Mouse (Mus musculus): ENCODE results near the gene Fat1. TPM values are rescaled to one million over a fixed set of nuclear protein-coding genes. Genes with fewer than 3 reads are reported as not detected.

The Fat1 gene
- total and polyA plus RNA-seq, 3 experiments, result under 0.01 TPM; not detected in 2

DNA sequence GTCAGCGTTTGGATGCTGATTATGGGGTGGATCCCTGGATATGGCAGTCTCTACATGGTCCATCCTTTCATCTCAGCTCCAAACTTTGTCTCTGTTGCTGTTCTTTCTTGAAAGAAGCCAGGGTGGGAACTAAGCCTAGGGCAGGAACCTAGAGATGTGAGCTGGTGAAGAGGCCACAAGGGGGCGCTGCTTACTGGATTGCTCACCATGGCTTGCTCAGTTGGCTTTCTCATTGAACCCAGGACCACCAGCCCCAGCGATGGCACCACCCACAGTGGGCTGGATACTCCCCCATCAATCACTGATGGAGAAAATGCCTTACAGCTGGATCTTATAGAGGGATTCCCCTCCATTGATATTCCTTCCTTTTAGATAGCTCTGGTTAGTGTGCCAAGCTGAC, 121.6 kb downstream of the Fat1 start:
- peak; percentile 8 for DNase-seq (ENCODE audit: low read depth, low spot score)
- Histone ChIP-seq H3K4me3 (ENCODE audit: control insufficient read depth in 1 of 2, insufficient read depth in 1 of 2, low read depth in 2 of 2, low read length in 2 of 2) (no peak overlapping the region), H3K36me3 (ENCODE audit: control insufficient read depth in 1 of 2, insufficient read depth in 2 of 2, low read length in 2 of 2) (no peaks in the 10 kb centered on the region), H3K27ac (ENCODE audit: control insufficient read depth, low read depth, low read length) (no peak overlapping the region), H3K4me1 (ENCODE audit: control insufficient read depth in 1 of 2, insufficient read depth in 2 of 2, low read length in 2 of 2) (no peaks in the 10 kb centered on the region), H3K9ac (ENCODE audit: control insufficient read depth, low read depth, low read length, poor library complexity, severe bottlenecking) (no peak overlapping the region), H3K27me3 (ENCODE audit: control insufficient read depth in 1 of 2, insufficient read depth in 2 of 2, low read length in 2 of 2) (no peaks in the 10 kb centered on the region), H3K9me3 (replicated peaks; ENCODE audit: insufficient read depth, low read length) (no peaks in the 10 kb centered on the region), H3K79me2 (ENCODE audit: control insufficient read depth, insufficient read depth, low read length, poor library complexity) (no peaks in the 10 kb centered on the region)
- peak; percentile 39 for TF ChIP-seq SMC3 (IDR thresholded peaks at IDR 0.05; ENCODE audit: low read depth, low read length)
- TF ChIP-seq RCOR1 (IDR thresholded peaks at IDR 0.05; ENCODE audit: low read depth, low read length), result no peak
- TF ChIP-seq CTCF (IDR thresholded peaks at IDR 0.05 in 2 of 3, conservative IDR thresholded peaks at IDR 0.05 in 1 of 3; ENCODE audit: control insufficient read depth in 1 of 3, insufficient read depth in 1 of 3, low read depth in 2 of 3, low read length in 3 of 3, poor library complexity in 1 of 3, severe bottlenecking in 1 of 3), result peak in 2 of 3 experiments; percentile 40 to 55; a peak in 5 of 6 replicates

GRCm38 (mm10) chr8:45060083-45060482, 124.8 kb downstream of the Fat1 start:
- H3K4me1 ChIP-seq (ENCODE audit: control insufficient read depth in 1 of 2, insufficient read depth in 2 of 2, low read length in 2 of 2), result no peaks in the 10 kb centered on the region; a peak in 1 of 4 replicates
- no peak overlapping the region for H3K9ac ChIP-seq (ENCODE audit: control insufficient read depth, low read depth, low read length, poor library complexity, severe bottlenecking)
- H3K79me2 ChIP-seq (ENCODE audit: control insufficient read depth, insufficient read depth, low read length, poor library complexity), result no peaks in the 10 kb centered on the region
- no peaks in the 10 kb centered on the region for H3K27me3 ChIP-seq (ENCODE audit: control insufficient read depth in 1 of 2, insufficient read depth in 2 of 2, low read length in 2 of 2)
- no peak overlapping the region for H3K4me3 ChIP-seq (ENCODE audit: control insufficient read depth in 1 of 2, insufficient read depth in 1 of 2, low read depth in 2 of 2, low read length in 2 of 2)
- no peaks in the 10 kb centered on the region for H3K9me3 ChIP-seq (replicated peaks; ENCODE audit: insufficient read depth, low read length)
- TF ChIP-seq TCF12 (IDR thresholded peaks at IDR 0.05; ENCODE audit: low read depth, low read length) (no peak), MAFK (IDR thresholded peaks at IDR 0.05; ENCODE audit: borderline replicate concordance, low read depth, low read length) (peak; percentile 59; the same call in 1 of the 2 replicates), POLR2A (IDR thresholded peaks at IDR 0.05; ENCODE audit: control insufficient read depth in 1 of 2, insufficient read depth in 1 of 2, low read depth in 1 of 2, low read length in 2 of 2, poor library complexity in 1 of 2) (no peak), SIN3A (IDR thresholded peaks at IDR 0.05; ENCODE audit: low read length) (no peak), ETS1 (IDR thresholded peaks at IDR 0.05; ENCODE audit: low read depth, low read length) (no peak), CTCF (IDR thresholded peaks at IDR 0.05 in 2 of 3, conservative IDR thresholded peaks at IDR 0.05 in 1 of 3; ENCODE audit: control insufficient read depth in 1 of 3, insufficient read depth in 1 of 3, low read depth in 2 of 3, low read length in 3 of 3, poor library complexity in 1 of 3, severe bottlenecking in 1 of 3) (no peak)
- DNase-seq (ENCODE audit: low read depth, low spot score), result no peak
- peaks cover 0 to 2% of the 10 kb centered on the region in 2 experiments; a peak in 1 of 4 replicates for H3K36me3 ChIP-seq (ENCODE audit: control insufficient read depth in 1 of 2, insufficient read depth in 2 of 2, low read length in 2 of 2)
- no peak overlapping the region for H3K27ac ChIP-seq (ENCODE audit: control insufficient read depth, low read depth, low read length)

DNA sequence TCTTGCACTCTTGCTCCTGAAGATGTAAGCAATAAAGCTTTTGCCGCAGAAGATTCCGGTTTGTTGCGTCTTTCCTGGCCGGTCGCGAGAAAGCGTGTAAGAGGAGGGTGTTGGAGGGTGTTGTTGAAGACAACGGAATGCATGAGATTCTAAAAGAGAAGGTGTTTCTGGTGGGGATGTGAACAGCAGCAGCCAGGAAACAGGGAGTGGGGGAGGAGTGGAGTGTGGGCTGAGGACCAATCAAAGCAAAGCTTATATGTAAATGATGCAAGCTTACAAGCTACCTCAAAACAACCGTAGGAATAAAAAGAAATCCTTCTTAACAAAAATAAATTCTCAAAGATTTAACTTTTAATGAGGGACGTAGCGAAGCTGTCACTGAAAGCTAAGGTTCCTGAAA, 127.1 kb downstream of the Fat1 start:
- peak; percentile 67 for DNase-seq (ENCODE audit: low read depth, low spot score)
- no peaks in the 10 kb centered on the region for H3K9me3 ChIP-seq (replicated peaks; ENCODE audit: insufficient read depth, low read length)
- TF ChIP-seq BHLHE40 (IDR thresholded peaks at IDR 0.05; ENCODE audit: borderline replicate concordance, low read depth, low read length) (no peak), ZMIZ1 (IDR thresholded peaks at IDR 0.05; ENCODE audit: low read depth, low read length) (no peak), ELF1 (IDR thresholded peaks at IDR 0.05; ENCODE audit: low read depth, low read length) (no peak), POLR2A (IDR thresholded peaks at IDR 0.05; ENCODE audit: control insufficient read depth in 1 of 2, insufficient read depth in 1 of 2, low read depth in 1 of 2, low read length in 2 of 2, poor library complexity in 1 of 2) (no peak), POLR2AphosphoS5 (IDR thresholded peaks at IDR 0.05; ENCODE audit: borderline replicate concordance, low read depth, low read length) (no peak), GABPA (IDR thresholded peaks at IDR 0.05; ENCODE audit: low read depth, low read length) (no peak), USF1 (IDR thresholded peaks at IDR 0.05; ENCODE audit: low read depth, low read length) (no peak), NRF1 (IDR thresholded peaks at IDR 0.05; ENCODE audit: insufficient read depth, low read depth, low read length, poor library complexity, severe bottlenecking) (no peak), KAT2A (conservative IDR thresholded peaks at IDR 0.05; ENCODE audit: low read depth, low read length) (no peak), MAZ (IDR thresholded peaks at IDR 0.05; ENCODE audit: low read depth, low read length) (no peak), TAL1 (IDR thresholded peaks at IDR 0.05; ENCODE audit: low read length) (no peak), ZKSCAN1 (IDR thresholded peaks at IDR 0.05; ENCODE audit: low read depth, low read length) (no peak), CTCF (IDR thresholded peaks at IDR 0.05 in 2 of 3, conservative IDR thresholded peaks at IDR 0.05 in 1 of 3; ENCODE audit: control insufficient read depth in 1 of 3, insufficient read depth in 1 of 3, low read depth in 2 of 3, low read length in 3 of 3, poor library complexity in 1 of 3, severe bottlenecking in 1 of 3) (no peak), ZNF384 (IDR thresholded peaks at IDR 0.05; ENCODE audit: low read depth, low read length) (no peak), UBTF (IDR thresholded peaks at IDR 0.05; ENCODE audit: borderline replicate concordance, insufficient read depth, low read depth, low read length) (no peak), MAX (IDR thresholded peaks at IDR 0.05; ENCODE audit: low read length) (no peak), ETS1 (IDR thresholded peaks at IDR 0.05; ENCODE audit: low read depth, low read length) (no peak), TBP (IDR thresholded peaks at IDR 0.05; ENCODE audit: low read depth, low read length) (no peak), MXI1 (IDR thresholded peaks at IDR 0.05; ENCODE audit: low read depth, low read length) (no peak), GATA1 (IDR thresholded peaks at IDR 0.05; ENCODE audit: low read depth, low read length) (no peak)
- H3K27ac ChIP-seq (ENCODE audit: control insufficient read depth, low read depth, low read length), result peak overlapping the region; percentile 72
- no peaks in the 10 kb centered on the region; a peak in 1 of 4 replicates for H3K4me1 ChIP-seq (ENCODE audit: control insufficient read depth in 1 of 2, insufficient read depth in 2 of 2, low read length in 2 of 2)
- H3K9ac ChIP-seq (ENCODE audit: control insufficient read depth, low read depth, low read length, poor library complexity, severe bottlenecking), result peak overlapping the region; percentile 57
- no peaks in the 10 kb centered on the region for H3K79me2 ChIP-seq (ENCODE audit: control insufficient read depth, insufficient read depth, low read length, poor library complexity)
- peak overlapping the region; percentile 27 to 63 for H3K4me3 ChIP-seq (ENCODE audit: control insufficient read depth in 1 of 2, insufficient read depth in 1 of 2, low read depth in 2 of 2, low read length in 2 of 2)
- H3K36me3 ChIP-seq (ENCODE audit: control insufficient read depth in 1 of 2, insufficient read depth in 2 of 2, low read length in 2 of 2), result peaks cover 0 to 2% of the 10 kb centered on the region in 2 experiments; a peak in 1 of 4 replicates
- H3K27me3 ChIP-seq (ENCODE audit: control insufficient read depth in 1 of 2, insufficient read depth in 2 of 2, low read length in 2 of 2), result no peaks in the 10 kb centered on the region
